Mouse (Mus musculus) heart, embryonic 11.5 days (tissue): ENCODE results near the gene Zfr. TPM values are rescaled to one million over a fixed set of nuclear protein-coding genes. Genes with fewer than 3 reads are reported as not detected.
A peak's percentile ranks its signal among the peaks of the same experiment; 100 is the strongest.

Source experiments
- ATAC-seq: fragments of 200-750 bp; cut with Nextera tagmentation; replicated peaks from 2 replicates; pipeline ENCODE4 v1.8.0; 2017; ENCODE audit warnings: moderate library complexity; ENCODE audit not compliant: insufficient number of reproducible peaks, low FRiP score, low TSS enrichment
- H3K27ac ChIP-seq: fragments of 300-500 bp; sonication (generic); 2 replicates; pipeline ENCODE4 v1.5.1; 2014; ENCODE audit warnings: mild to moderate bottlenecking, low read depth, low read length
- H3K27me3 ChIP-seq: fragments of 300-500 bp; sonication (generic); 2 replicates; pipeline ENCODE4 v1.6.1; 2014; ENCODE audit warnings: mild to moderate bottlenecking, low read length, mixed read lengths; ENCODE audit not compliant: control insufficient read depth, insufficient read depth
- H3K36me3 ChIP-seq: fragments of 300-500 bp; sonication (generic); 2 replicates; pipeline ENCODE4 v1.6.1; 2014; ENCODE audit warnings: mild to moderate bottlenecking, low read length, moderate library complexity, mixed read lengths; ENCODE audit not compliant: control insufficient read depth, insufficient read depth
- H3K4me1 ChIP-seq: fragments of 300-500 bp; sonication (generic); 2 replicates; pipeline ENCODE4 v1.6.1; 2014; ENCODE audit warnings: low read length; ENCODE audit not compliant: control insufficient read depth, insufficient read depth
- H3K4me2 ChIP-seq: fragments of 300-500 bp; sonication (generic); 2 replicates; pipeline ENCODE4 v1.6.1; 2014; ENCODE audit warnings: mild to moderate bottlenecking, moderate library complexity
- H3K4me3 ChIP-seq: fragments of 300-500 bp; sonication (generic); 2 replicates; pipeline ENCODE4 v1.5.1; 2014; ENCODE audit warnings: low read depth, low read length
- H3K9ac ChIP-seq: fragments of 300-500 bp; sonication (generic); 2 replicates; pipeline ENCODE4 v1.6.1; 2014; ENCODE audit warnings: mild to moderate bottlenecking, low read depth, low read length, moderate library complexity
- H3K9me3 ChIP-seq: fragments of 300-500 bp; sonication (generic); replicated peaks from 2 replicates; pipeline ENCODE4 v1.6.1; 2016; ENCODE audit warnings: low read length; ENCODE audit not compliant: control insufficient read depth
- WGBS: fragments of 180-500 bp; shearing (Covaris S2); extraction: QIAGEN DNeasy Blood & Tissue Kit; methylation state at CpG from one replicate; pipeline ENCODE4 v1.1.7; 2014; ENCODE audit not compliant: insufficient replicate concordance; 5-methylcytosine and 5-hydroxymethylcytosine counted together
- polyA plus RNA-seq: library from polyadenylated mRNA; unstranded; fragments of >200 nt; fragmentation: Nextera tagmentation; extraction: Ambion mirVana; gene quantifications from 2 replicates; pipeline ENCODE4 v1.2.1, GENCODE M21; 2014

The Zfr gene
- polyA plus RNA-seq, 1 experiment from 2014 or later = 118 TPM

DNA sequence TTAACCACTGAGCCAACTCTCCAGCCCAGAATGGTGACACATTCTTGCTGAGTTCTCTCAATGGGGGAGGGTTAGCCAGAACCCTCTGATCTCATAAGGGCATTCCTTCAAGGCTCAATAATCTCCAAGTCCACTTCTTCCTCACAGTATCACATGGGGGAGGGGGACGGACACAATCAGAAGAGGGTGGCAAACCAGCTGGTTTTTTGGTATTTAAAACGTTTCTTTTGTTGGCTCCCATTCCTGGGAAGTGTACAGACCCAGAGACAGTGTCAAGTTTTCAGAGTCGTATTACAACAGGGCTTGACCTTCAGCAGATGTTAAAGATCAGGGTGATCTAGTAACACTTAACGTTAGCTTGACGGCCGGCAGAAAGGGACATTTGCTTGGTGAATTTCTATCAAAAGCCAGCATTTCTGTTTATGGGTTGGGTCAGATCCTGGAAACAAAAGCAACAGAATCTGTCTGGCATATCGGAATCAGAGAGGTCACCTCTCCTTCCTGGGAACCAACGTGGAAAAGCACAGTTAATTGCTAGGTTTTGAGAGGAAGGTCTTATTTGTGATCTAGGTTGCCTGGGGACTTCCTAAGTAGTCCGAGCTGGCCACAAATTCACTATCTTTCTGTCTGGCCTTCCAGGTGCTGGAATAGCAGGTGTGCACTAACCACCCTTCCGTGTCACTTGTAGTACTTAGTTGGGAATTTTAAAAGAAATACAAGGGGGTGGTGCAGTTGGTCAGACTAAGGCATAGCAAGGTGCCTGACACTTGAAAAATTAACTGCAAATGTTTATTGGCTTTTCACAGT, 86.1 kb downstream of the Zfr start:
- no peak for ATAC-seq
- Histone ChIP-seq H3K4me3 (peak overlapping the region; percentile 96), H3K4me2 (peak overlapping the region; percentile 71), H3K9ac (peak overlapping the region; percentile 93), H3K9me3 (no peaks in the 10 kb centered on the region), H3K4me1 (peaks cover 22% of the 10 kb centered on the region), H3K27ac (peak overlapping the region; percentile 94), H3K36me3 (no peaks in the 10 kb centered on the region), H3K27me3 (no peaks in the 10 kb centered on the region)
- WGBS = 26% methylated on average over 10 of the region's 10 CpGs

DNA sequence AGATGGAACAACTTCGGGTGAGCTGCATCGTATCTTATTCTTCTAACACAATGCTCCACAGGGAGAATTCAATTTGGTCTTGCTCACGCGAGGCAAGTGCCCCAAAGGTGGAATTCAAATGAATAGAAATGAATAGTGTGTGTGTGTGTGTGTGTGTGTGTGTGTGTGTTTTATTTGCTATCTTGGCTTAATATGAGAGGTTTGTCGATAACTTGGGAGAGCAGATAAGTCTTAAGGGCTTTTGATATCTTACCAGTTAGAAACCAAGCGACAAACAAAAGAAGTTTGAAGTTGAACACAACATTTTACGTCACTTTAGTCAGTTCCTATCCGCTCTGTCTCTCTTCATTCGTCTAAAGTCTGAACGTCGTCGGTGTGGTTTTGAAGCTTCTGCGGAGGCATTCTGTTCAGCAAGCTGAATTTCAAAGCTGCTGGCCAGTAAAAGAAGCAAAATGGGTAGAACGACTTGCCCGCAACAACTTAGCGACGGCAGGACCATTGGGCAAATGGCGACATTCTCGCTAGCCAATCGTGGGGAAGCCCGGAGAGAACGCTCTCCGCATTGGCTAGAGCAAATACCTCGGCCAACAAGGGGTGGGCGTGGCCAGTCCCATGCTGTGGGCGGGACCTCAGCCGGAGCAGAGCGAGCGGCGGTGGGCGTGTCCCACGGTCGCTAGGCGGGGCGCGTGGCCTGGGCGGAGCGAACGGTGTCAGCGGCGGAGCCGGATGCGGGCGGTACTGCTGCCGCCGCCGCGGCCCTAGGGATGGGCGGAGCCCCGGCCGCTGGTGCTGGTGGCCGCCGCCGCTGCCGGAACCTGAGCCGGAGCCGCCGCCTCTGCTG, 86.9 kb downstream of the Zfr start, which contains the start of gene Mtmr12:
Gene Mtmr12, plus strand, starts transcription at position 710 of the 841 bp plus-strand sequence.
- H3K9me3 ChIP-seq = no peaks in the 10 kb centered on the region
- H3K36me3 ChIP-seq = no peaks in the 10 kb centered on the region
- H3K4me3 ChIP-seq = peak within 1 kb of the TSS; percentile 96
- 1% methylated on average over 49 of the region's 58 CpGs for WGBS
- peak within 1 kb of the TSS; percentile 94 for H3K27ac ChIP-seq
- H3K4me1 ChIP-seq = peaks cover 22% of the 10 kb centered on the region
- H3K9ac ChIP-seq = peak within 1 kb of the TSS; percentile 93
- peak; percentile 98 for ATAC-seq
- peak within 1 kb of the TSS; percentile 84 for H3K4me2 ChIP-seq
- no peaks in the 10 kb centered on the region for H3K27me3 ChIP-seq

- under 1% methylated on average over 66 of the region's 73 CpGs for WGBS
These were observed 87.7 kb downstream of the Zfr start for GRCm38 (mm10) chr15:12205160-12205901.

DNA sequence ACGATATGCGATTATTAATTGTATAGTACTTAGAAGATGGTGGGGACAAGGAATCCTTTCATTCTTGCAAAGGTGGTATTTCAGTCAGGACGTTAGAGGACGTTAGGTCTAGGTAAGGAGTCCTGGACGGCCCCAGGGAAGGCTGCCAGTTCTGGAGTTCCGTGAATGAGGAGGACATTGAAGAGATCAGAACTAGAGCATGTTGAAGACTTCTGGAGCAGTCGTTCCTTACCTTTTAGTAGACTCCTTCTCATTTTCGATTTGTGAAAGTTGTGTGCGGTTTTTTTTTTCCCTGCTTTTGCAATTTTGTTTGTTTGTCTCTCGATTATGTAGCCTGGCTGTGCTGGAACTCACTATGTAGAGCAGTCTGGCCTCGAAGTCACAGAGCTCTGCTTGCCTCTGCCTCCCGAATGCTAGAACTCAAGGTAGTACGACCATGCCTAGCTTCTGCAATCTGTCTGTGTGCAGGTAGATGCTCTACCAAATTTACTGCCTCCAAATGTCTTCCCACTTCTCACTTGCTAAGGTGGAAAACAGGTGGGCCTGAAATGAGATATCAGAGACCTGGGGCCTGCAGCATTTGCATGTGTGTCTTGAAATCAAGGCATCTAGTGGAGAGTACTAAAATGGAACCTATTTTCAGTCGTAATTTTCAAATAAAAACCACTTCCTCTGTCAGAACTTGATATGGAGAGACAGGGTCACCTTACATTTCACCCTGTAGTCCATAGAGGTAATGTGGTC, 88.4 kb downstream of the Zfr start:
- no peak for ATAC-seq
- H3K27ac ChIP-seq = peak overlapping the region; percentile 86; the same call in 1 of the 2 replicates
- no peaks in the 10 kb centered on the region for H3K27me3 ChIP-seq
- H3K9ac ChIP-seq = peak overlapping the region; percentile 93
- H3K4me1 ChIP-seq = peaks cover 22% of the 10 kb centered on the region
- H3K4me3 ChIP-seq = peak overlapping the region; percentile 96
- H3K4me2 ChIP-seq = peak overlapping the region; percentile 84
- H3K36me3 ChIP-seq = no peaks in the 10 kb centered on the region
- H3K9me3 ChIP-seq = no peaks in the 10 kb centered on the region
- 35% methylated on average over 14 of the region's 14 CpGs for WGBS

More at GRCm38 (mm10) chr15:12205160-12205901, 87.7 kb downstream of the Zfr start:
- H3K4me3 ChIP-seq = peak overlapping the region; percentile 96
- no peaks in the 10 kb centered on the region for H3K36me3 ChIP-seq
- H3K4me1 ChIP-seq = peaks cover 22% of the 10 kb centered on the region
- peak; percentile 78 for ATAC-seq
- peak overlapping the region; percentile 84 for H3K4me2 ChIP-seq
- H3K9me3 ChIP-seq = no peaks in the 10 kb centered on the region
- H3K9ac ChIP-seq = peak overlapping the region; percentile 93
- no peaks in the 10 kb centered on the region for H3K27me3 ChIP-seq
- peak overlapping the region; percentile 86 for H3K27ac ChIP-seq

DNA sequence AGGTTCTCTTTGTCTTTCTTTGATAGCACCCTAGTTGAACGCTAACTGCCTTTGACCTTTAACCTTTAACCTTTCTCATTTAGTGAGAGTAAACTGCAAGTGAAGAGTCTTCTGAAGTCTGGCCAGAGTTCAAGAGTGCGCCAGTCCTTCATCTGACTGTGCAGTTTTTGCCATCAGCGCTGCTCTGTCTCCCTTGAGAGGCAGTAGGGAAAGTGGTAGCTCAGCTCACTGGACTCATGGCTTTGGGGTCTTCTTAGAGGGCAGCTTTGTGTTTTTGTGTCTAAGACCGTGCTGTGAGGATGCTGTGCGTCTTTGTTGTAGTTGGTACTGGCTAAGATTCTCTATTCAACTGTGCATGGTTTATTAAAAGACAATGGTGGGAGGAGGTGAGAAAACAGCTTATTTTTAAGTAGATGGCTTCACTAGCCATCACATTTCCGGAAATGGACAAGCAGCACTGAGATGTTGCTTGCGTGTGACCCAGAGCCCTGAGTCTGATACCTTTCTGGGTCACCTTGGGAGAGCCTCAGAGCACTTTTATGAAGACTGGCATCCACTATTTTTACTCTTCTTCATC, 89.1 kb downstream of the Zfr start:
- Histone ChIP-seq H3K27me3 (no peaks in the 10 kb centered on the region), H3K36me3 (no peaks in the 10 kb centered on the region), H3K27ac (no peak overlapping the region), H3K9me3 (no peaks in the 10 kb centered on the region), H3K4me2 (peak overlapping the region; percentile 84), H3K4me3 (peak overlapping the region; percentile 96), H3K4me1 (peaks cover 27% of the 10 kb centered on the region), H3K9ac (no peak overlapping the region)
- whole genome bisulfite sequencing = 75% methylated on average over 7 of the region's 7 CpGs
- no peak for ATAC-seq

- ATAC-seq = no peak
- H3K4me3 ChIP-seq = no peak overlapping the region
- H3K9me3 ChIP-seq = no peaks in the 10 kb centered on the region
- H3K27me3 ChIP-seq = no peaks in the 10 kb centered on the region
- H3K4me2 ChIP-seq = no peak overlapping the region
- H3K27ac ChIP-seq = no peak overlapping the region
- H3K4me1 ChIP-seq = peaks cover 27% of the 10 kb centered on the region
- no peak overlapping the region for H3K9ac ChIP-seq
- WGBS = 59% methylated on average over 6 of the region's 6 CpGs
- no peaks in the 10 kb centered on the region for H3K36me3 ChIP-seq
These were observed 90.0 kb downstream of the Zfr start for GRCm38 (mm10) chr15:12207556-12208090.

GRCm38 (mm10) chr15:12211577-12211976, 93.9 kb downstream of the Zfr start:
- Histone ChIP-seq H3K36me3 (no peaks in the 10 kb centered on the region), H3K9me3 (no peaks in the 10 kb centered on the region), H3K4me1 (peaks cover 39% of the 10 kb centered on the region), H3K4me3 (no peak overlapping the region), H3K27me3 (no peaks in the 10 kb centered on the region), H3K4me2 (no peak overlapping the region), H3K27ac (no peak overlapping the region), H3K9ac (no peak overlapping the region)
- 76% methylated on average over 8 of the region's 8 CpGs for WGBS
- ATAC-seq = no peak
